10 mouse cellular contexts compared by ENCODE assay signal in genomic region chr10:83005003-83005402, GRCm38 (mm10). TPM values are rescaled to one million over a fixed set of nuclear protein-coding genes. Genes with fewer than 3 reads are reported as not detected.
DNase-seq lines count a peak whose midpoint lies in the region; ATAC-seq and TF ChIP-seq lines count a peak whose summit lies in the region.
"Had no signal": no experiment of that assay in that cellular context is flagged by ENCODE, and none has a peak within 500 bp of the region (broad histone marks: within the 10 kb centered on the region; RNA-seq: fewer than 3 reads in every experiment).

No protein-coding gene starts in this region.

- TF ChIP-seq CTCF in liver, embryonic 14.5 days (IDR thresholded peaks at IDR 0.05; ENCODE audit: low read depth) = no peak

- 0 out of 2 replicates have a peak overlapping the region, but pooled peaks have one; percentile 0 for H3K27ac ChIP-seq in kidney, embryonic 16.5 days (ENCODE audit: low read length)
- H3K27ac ChIP-seq in liver, embryonic 14.5 days = no peak overlapping the region

- H3K4me2 ChIP-seq in kidney, embryonic 16.5 days (replicated peaks; ENCODE audit: low read depth, low read length) = no peak overlapping the region
- peak overlapping the region; percentile 11 for H3K4me2 ChIP-seq in liver, embryonic 14.5 days (ENCODE audit: low read depth)

- no peak overlapping the region for H3K9ac ChIP-seq in kidney, embryonic 16.5 days (replicated peaks; ENCODE audit: low read length)
- H3K9ac ChIP-seq in liver, embryonic 14.5 days (replicated peaks) = no peak overlapping the region

- TF ChIP-seq EP300 in liver, embryonic 14.5 days (IDR thresholded peaks at IDR 0.05; ENCODE audit: low read depth) = 0 out of 2 replicates have a peak, but pooled peaks have one; percentile 20

- H3K27me3 ChIP-seq in kidney, embryonic 16.5 days (ENCODE audit: insufficient read depth, low read length) = no peaks in the 10 kb centered on the region
- no peaks in the 10 kb centered on the region for H3K27me3 ChIP-seq in liver, embryonic 14.5 days (ENCODE audit: control insufficient read depth, insufficient read depth, low read length)
- H3K27me3 ChIP-seq: Patski had no signal

- H3K4me1 ChIP-seq in kidney, embryonic 16.5 days (ENCODE audit: insufficient read depth, low read length) = peaks cover 54% of the 10 kb centered on the region
- peaks cover 24 to 51% of the 10 kb centered on the region in 2 experiments for H3K4me1 ChIP-seq in liver, embryonic 14.5 days (replicated peaks; ENCODE audit: control insufficient read depth in 2 of 2, insufficient read depth in 2 of 2, low read length in 1 of 2)

- DNase-seq in kidney, adult 8-10 months = no peak
- DNase-seq in B cell, adult 2 months = peak; percentile 39 to 50
- DNase-seq in c-Kit-positive CD71-negative TER-119-negative erythroid progenitor cells, embryonic 14.5 days (ENCODE audit: low read depth) = peak; percentile 50
- no peak for DNase-seq in liver, embryonic 14.5 days (ENCODE audit: low read depth in 3 of 3, low spot score in 3 of 3)
- DNase-seq in urinary bladder, postnatal 10 days (ENCODE audit: low spot score) = no peak
- no peak for DNase-seq in adrenal gland, postnatal 10 days
- DNase-seq: cerebellum, adult 18-20 months had no signal

- H3K4me3 ChIP-seq in kidney, embryonic 16.5 days (ENCODE audit: low read length) = no peak overlapping the region
- no peak overlapping the region for H3K4me3 ChIP-seq in liver, embryonic 14.5 days (ENCODE audit: insufficient read depth in 1 of 2, low read depth in 2 of 2, low read length in 2 of 2)

- 47% methylated on average over 4 of the region's 4 CpGs for WGBS in kidney, embryonic 16.5 days
- WGBS in liver, embryonic 14.5 days (ENCODE audit: insufficient replicate concordance) = 27% methylated on average over 4 of the region's 4 CpGs

- no peaks in the 10 kb centered on the region; the same call in 1 of the 2 replicates for H3K9me3 ChIP-seq in kidney, embryonic 16.5 days (ENCODE audit: low read length)
- H3K9me3 ChIP-seq in liver, embryonic 14.5 days (ENCODE audit: control insufficient read depth, low read length) = no peaks in the 10 kb centered on the region

- ATAC-seq in kidney, embryonic 16.5 days (ENCODE audit: low FRiP score, low TSS enrichment) = no peak
- peak; percentile 55; the same call in 1 of the 2 replicates for ATAC-seq in liver, embryonic 14.5 days (ENCODE audit: insufficient read depth)
- ATAC-seq in erythroblast, adult 5-6 weeks (replicated peaks; ENCODE audit: low FRiP score, poor library complexity, severe bottlenecking) = no peak
- ATAC-seq: Patski had no signal

- 0 out of 2 replicates have a peak, but pooled peaks cover 5% of the 10 kb centered on the region for H3K36me3 ChIP-seq in kidney, embryonic 16.5 days (ENCODE audit: insufficient read depth, low read length)
- no peaks in the 10 kb centered on the region for H3K36me3 ChIP-seq in liver, embryonic 14.5 days (replicated peaks; ENCODE audit: control insufficient read depth, insufficient read depth, low read depth)

RNA-seq across cellular contexts. Expression of gene Chst11, which starts 19.7 kb away (rescaled TPM):
- 4.8 and 5.2 TPM in 2 replicates for polyA plus RNA-seq in kidney, embryonic 16.5 days (2015; fragmentation: Nextera tagmentation; extraction: Ambion mirVana)
- polyA plus RNA-seq in liver, embryonic 14.5 days (2012; rRNA removed) = 5.2 TPM in 2 replicates
- polyA plus RNA-seq in liver, embryonic 14.5 days (2014; fragmentation: Nextera tagmentation; extraction: Ambion mirVana) = 1.8 and 2.0 TPM in 2 replicates
- total RNA-seq in erythroblast, adult 5-6 weeks (2015; ENCODE audit: low replicate concordance) = 1.7 and 7.3 TPM in 2 replicates
- total RNA-seq in erythroblast, adult 5-6 weeks (2017; ENCODE audit: low replicate concordance) = 7.0 and 9.5 TPM in 2 replicates
- total RNA-seq in adrenal gland, postnatal 10 days (2021) = 10 to 100 TPM; 23.2 to 23.3 TPM

Comparison
In these comparisons a context has a peak if more than half of its experiments do, and no peak if none do; other contexts are left out.
1. DNase-seq: peak in B cell, adult 2 months (2 of 2) and c-Kit-positive CD71-negative TER-119-negative erythroid progenitor cells, embryonic 14.5 days (single experiment); none in kidney, adult 8-10 months (0 of 2), liver, embryonic 14.5 days (0 of 3), urinary bladder, postnatal 10 days (single experiment) and adrenal gland, postnatal 10 days (single experiment).